Mouse (Mus musculus) heart, embryonic 14.5 days (tissue): ENCODE results near the gene Nr2c2. TPM values are rescaled to one million over a fixed set of nuclear protein-coding genes. Genes with fewer than 3 reads are reported as not detected.

ENCODE experiments used
- ATAC-seq: fragments of 200-750 bp; cut with Nextera tagmentation; 2 replicates; pipeline ENCODE4 v1.8.0; 2017; ENCODE audit warnings: low read depth, moderate TSS enrichment; ENCODE audit not compliant: insufficient number of reproducible peaks, insufficient read depth, low FRiP score
- H3K27ac ChIP-seq, 2 experiments: fragments of 200-500 bp in 1 of 2; fragments of 300-500 bp in 1 of 2; sonication (generic) in 1 of 2; replicated peaks in 1 of 2; 2 replicates each; pipeline ENCODE4 v1.5.1; 2012 to 2014; ENCODE audit warnings: low read depth in 2 of 2, low read length in 2 of 2, control low read depth in 1 of 2, mild to moderate bottlenecking in 1 of 2, mixed read lengths in 1 of 2; ENCODE audit not compliant: control insufficient read depth in 1 of 2, insufficient read depth in 1 of 2
- H3K27me3 ChIP-seq: fragments of 300-500 bp; sonication (generic); 2 replicates; pipeline ENCODE4 v1.6.1; 2014; ENCODE audit warnings: mild to moderate bottlenecking, low read length, control low read depth; ENCODE audit not compliant: control insufficient read depth, insufficient read depth
- H3K36me3 ChIP-seq: fragments of 300-500 bp; sonication (generic); 2 replicates; pipeline ENCODE4 v1.6.1; 2014; ENCODE audit warnings: mild to moderate bottlenecking, control low read depth, low read length, mixed read lengths; ENCODE audit not compliant: control insufficient read depth, insufficient read depth
- H3K4me1 ChIP-seq, 2 experiments: fragments of 200-500 bp in 1 of 2; fragments of 300-500 bp in 1 of 2; sonication (generic) in 1 of 2; 2 replicates each; pipeline ENCODE4 v1.6.1; 2012 to 2014; ENCODE audit warnings: low read length in 2 of 2, control low read depth in 1 of 2, mixed read lengths in 1 of 2; ENCODE audit not compliant: control insufficient read depth in 2 of 2, insufficient read depth in 2 of 2
- H3K4me2 ChIP-seq: fragments of 300-500 bp; sonication (generic); 2 replicates; pipeline ENCODE4 v1.6.1; 2014; ENCODE audit warnings: mild to moderate bottlenecking, low read length
- H3K4me3 ChIP-seq, 2 experiments: fragments of 200-500 bp in 1 of 2; fragments of 300-500 bp in 1 of 2; sonication (generic) in 1 of 2; 2 replicates each; pipeline ENCODE4 v1.5.1; 2012 to 2014; ENCODE audit warnings: low read length in 2 of 2, mild to moderate bottlenecking in 2 of 2, control low read depth in 1 of 2, low read depth in 1 of 2, moderate library complexity in 1 of 2; ENCODE audit not compliant: control insufficient read depth in 1 of 2, insufficient read depth in 1 of 2
- H3K9ac ChIP-seq: fragments of 300-500 bp; sonication (generic); 2 replicates; pipeline ENCODE4 v1.6.1; 2014; ENCODE audit warnings: mild to moderate bottlenecking, low read length
- H3K9me3 ChIP-seq: fragments of 300-500 bp; sonication (generic); 2 replicates; pipeline ENCODE4 v1.6.1; 2016; ENCODE audit warnings: low read length, control low read depth; ENCODE audit not compliant: control insufficient read depth
- WGBS: fragments of 180-500 bp; shearing (Covaris S2); extraction: QIAGEN DNeasy Blood & Tissue Kit; methylation state at CpG from one replicate; pipeline ENCODE4 v1.1.7; 2014; 5-methylcytosine and 5-hydroxymethylcytosine counted together
- polyA plus RNA-seq: library from polyadenylated mRNA; unstranded; fragments of >200 nt; fragmentation: Nextera tagmentation; extraction: Ambion mirVana; gene quantifications from 2 replicates; pipeline ENCODE4 v1.2.1, GENCODE M21; 2014

Nr2c2 gene
- polyA plus RNA-seq, 1 experiment from 2014 or later, result 20.4 TPM

GRCm38 (mm10) chr6:92126861-92127468 is 35.8 kb downstream of the Nr2c2 start:
- Histone ChIP-seq H3K9me3 (no peaks in the 10 kb centered on the region), H3K9ac (no peak overlapping the region), H3K4me1 (peaks cover 0 to 7% of the 10 kb centered on the region in 2 experiments; a peak in 3 of 4 replicates), H3K27me3 (no peaks in the 10 kb centered on the region), H3K4me3 (no peak overlapping the region), H3K36me3 (peaks cover 3% of the 10 kb centered on the region; the same call in 1 of the 2 replicates), H3K4me2 (no peak overlapping the region), H3K27ac (no peak overlapping the region)
- 95% methylated on average over 1 of the region's 1 CpGs for WGBS
- ATAC-seq, result no peak

- no peak for ATAC-seq
- 79% methylated on average over 1 of the region's 1 CpGs for WGBS
- Histone ChIP-seq H3K4me1 (peaks cover 3 to 12% of the 10 kb centered on the region in 2 experiments), H3K4me3 (no peak overlapping the region), H3K4me2 (no peak overlapping the region), H3K36me3 (peaks cover 7% of the 10 kb centered on the region; the same call in 1 of the 2 replicates), H3K9me3 (no peaks in the 10 kb centered on the region), H3K27ac (no peak overlapping the region), H3K27me3 (no peaks in the 10 kb centered on the region), H3K9ac (no peak overlapping the region)
These were observed 40.3 kb downstream of the Nr2c2 start for GRCm38 (mm10) chr6:92131456-92131855.

- H3K4me2 ChIP-seq, result no peak overlapping the region
- 76% methylated on average over 3 of the region's 3 CpGs for WGBS
- H3K9me3 ChIP-seq, result no peaks in the 10 kb centered on the region
- H3K27ac ChIP-seq, result peak overlapping the region in 1 of 2 experiments; percentile 31; a peak in 1 of 4 replicates
- no peak overlapping the region for H3K9ac ChIP-seq
- no peaks in the 10 kb centered on the region for H3K27me3 ChIP-seq
- peaks cover 3 to 12% of the 10 kb centered on the region in 2 experiments for H3K4me1 ChIP-seq
- no peak for ATAC-seq
- no peak overlapping the region for H3K4me3 ChIP-seq
- peaks cover 7% of the 10 kb centered on the region; the same call in 1 of the 2 replicates for H3K36me3 ChIP-seq
These were observed 41.1 kb downstream of the Nr2c2 start for GRCm38 (mm10) chr6:92132021-92132911.

GRCm38 (mm10) chr6:92133617-92134016 is 42.4 kb downstream of the Nr2c2 start:
- Histone ChIP-seq H3K4me3 (no peak overlapping the region), H3K36me3 (peaks cover 7% of the 10 kb centered on the region; the same call in 1 of the 2 replicates), H3K27me3 (no peaks in the 10 kb centered on the region), H3K27ac (no peak overlapping the region), H3K4me1 (peaks cover 3 to 12% of the 10 kb centered on the region in 2 experiments), H3K4me2 (no peak overlapping the region), H3K9me3 (no peaks in the 10 kb centered on the region), H3K9ac (no peak overlapping the region)
- no peak for ATAC-seq
- whole genome bisulfite sequencing, result 83% methylated on average over 2 of the region's 2 CpGs

- H3K27me3 ChIP-seq, result no peaks in the 10 kb centered on the region
- peaks cover 3 to 17% of the 10 kb centered on the region in 2 experiments for H3K4me1 ChIP-seq
- no peak overlapping the region for H3K4me2 ChIP-seq
- ATAC-seq, result no peak
- H3K9ac ChIP-seq, result no peak overlapping the region
- no peak overlapping the region for H3K27ac ChIP-seq
- no peak overlapping the region for H3K4me3 ChIP-seq
- WGBS, result 64% methylated on average over 2 of the region's 2 CpGs
- H3K36me3 ChIP-seq, result peaks cover 17% of the 10 kb centered on the region
- H3K9me3 ChIP-seq, result no peaks in the 10 kb centered on the region
These were observed 45.2 kb downstream of the Nr2c2 start for GRCm38 (mm10) chr6:92136356-92136755.

GRCm38 (mm10) chr6:92145881-92146280 is 54.7 kb downstream of the Nr2c2 start:
- Histone ChIP-seq H3K4me1 (no peaks in the 10 kb centered on the region), H3K4me2 (no peak overlapping the region), H3K9me3 (no peaks in the 10 kb centered on the region), H3K27me3 (no peaks in the 10 kb centered on the region), H3K27ac (no peak overlapping the region), H3K4me3 (no peak overlapping the region), H3K36me3 (peaks cover 42% of the 10 kb centered on the region), H3K9ac (no peak overlapping the region)
- no peak for ATAC-seq
- WGBS, result 94% methylated on average over 4 of the region's 4 CpGs

- Histone ChIP-seq H3K27me3 (no peaks in the 10 kb centered on the region), H3K9me3 (no peaks in the 10 kb centered on the region), H3K4me1 (peaks cover 0 to 13% of the 10 kb centered on the region in 2 experiments; a peak in 2 of 4 replicates), H3K4me2 (no peak overlapping the region), H3K4me3 (no peak overlapping the region), H3K9ac (no peak overlapping the region), H3K36me3 (peaks cover 91% of the 10 kb centered on the region), H3K27ac (peak overlapping the region in 1 of 2 experiments; percentile 33; a peak in 1 of 4 replicates)
- WGBS, result 28% methylated on average over 1 of the region's 1 CpGs
- no peak for ATAC-seq
These were observed 62.6 kb downstream of the Nr2c2 start for GRCm38 (mm10) chr6:92153774-92154173.
